Mouse (Mus musculus): ENCODE results near the gene Gas7.

- TF ChIP-seq CTCF (IDR thresholded peaks at IDR 0.05; ENCODE audit: low read depth) (no peak), EP300 (IDR thresholded peaks at IDR 0.05; ENCODE audit: low read depth) (no peak)
These were observed 97.2 kb downstream of the Gas7 start for GRCm38 (mm10) chr11:67552400-67552799.
